In the genomic region with DNA sequence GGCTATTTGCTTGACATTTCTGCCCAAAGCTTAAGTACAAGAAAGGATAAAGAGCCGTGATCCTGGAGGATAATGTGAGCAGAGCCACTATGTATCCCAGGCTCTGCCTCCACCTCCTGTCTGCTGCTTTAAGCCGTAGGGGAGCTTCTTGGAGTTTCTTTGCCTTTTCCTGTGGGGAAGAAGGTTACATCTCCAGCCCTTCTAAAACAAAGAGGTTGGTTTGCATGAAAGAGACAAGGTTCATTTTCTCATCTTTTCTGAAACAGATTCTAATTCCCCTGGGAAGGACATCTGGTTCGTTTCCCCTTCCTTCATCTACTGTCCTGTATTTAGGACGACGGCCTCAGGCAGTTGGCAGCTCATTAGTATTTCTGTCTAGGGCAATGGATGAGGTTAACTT, we compare ENCODE assay signal across 10 mouse cellular contexts.
"Had no signal": no experiment of that assay in that cellular context is flagged by ENCODE, and none has a peak within 500 bp of the region (broad histone marks: within the 10 kb centered on the region; RNA-seq: fewer than 3 reads in every experiment).

No protein-coding gene starts in this region.

- H3K4me3 ChIP-seq: intestine, embryonic 15.5 days; limb, embryonic 13.5 days; stomach, embryonic 15.5 days had no signal

- H3K4me1 ChIP-seq: intestine, embryonic 15.5 days; limb, embryonic 13.5 days; stomach, embryonic 15.5 days had no signal

- H3K9ac ChIP-seq: intestine, embryonic 15.5 days; limb, embryonic 13.5 days; liver, embryonic 14.5 days; stomach, embryonic 15.5 days had no signal

- ATAC-seq: intestine, embryonic 15.5 days had no signal

- H3K4me2 ChIP-seq: intestine, embryonic 15.5 days; limb, embryonic 13.5 days; stomach, embryonic 15.5 days had no signal

- H3K27me3 ChIP-seq: intestine, embryonic 15.5 days; limb, embryonic 13.5 days; stomach, embryonic 15.5 days had no signal

- H3K9me3 ChIP-seq: intestine, embryonic 15.5 days; limb, embryonic 13.5 days; stomach, embryonic 15.5 days had no signal

- DNase-seq: kidney, adult 18-20 months; kidney, postnatal 10 days; left cerebral cortex, postnatal 4 days; lung, adult 18-20 months; thymus, adult 2 months; thymus, postnatal 25 days had no signal

- H3K36me3 ChIP-seq: intestine, embryonic 15.5 days; limb, embryonic 13.5 days; stomach, embryonic 15.5 days had no signal

- H3K27ac ChIP-seq: intestine, embryonic 15.5 days; limb, embryonic 13.5 days; liver, embryonic 14.5 days; stomach, embryonic 15.5 days had no signal
